Mouse (Mus musculus): ENCODE measurements around the gene Cacna1c.

Cacna1c gene

GRCm38 (mm10) chr6:119051721-119052120 lies 144.5 kb downstream of the Cacna1c start:
- peak; percentile 68 for DNase-seq

GRCm38 (mm10) chr6:119047340-119047739 lies 148.9 kb downstream of the Cacna1c start:
- DNase-seq: no peak

- DNase-seq: peak; percentile 47
Measured at GRCm38 (mm10) chr6:119045498-119045897, 150.7 kb downstream of the Cacna1c start.

GRCm38 (mm10) chr6:119044148-119044547 lies 152.1 kb downstream of the Cacna1c start:
- DNase-seq: peak; percentile 41

GRCm38 (mm10) chr6:119042803-119043202 lies 153.4 kb downstream of the Cacna1c start:
- no peak for DNase-seq

GRCm38 (mm10) chr6:119040961-119041360 lies 155.3 kb downstream of the Cacna1c start:
- DNase-seq: no peak

GRCm38 (mm10) chr6:119039815-119040214 lies 156.4 kb downstream of the Cacna1c start:
- no peak for DNase-seq

GRCm38 (mm10) chr6:119039293-119039692 lies 156.9 kb downstream of the Cacna1c start:
- no peak for DNase-seq

- peak; percentile 84 for DNase-seq
Measured at GRCm38 (mm10) chr6:119037815-119038214, 158.4 kb downstream of the Cacna1c start.

GRCm38 (mm10) chr6:119037047-119037446 lies 159.2 kb downstream of the Cacna1c start:
- peak; percentile 76 for DNase-seq

GRCm38 (mm10) chr6:119035361-119035760 lies 160.9 kb downstream of the Cacna1c start:
- peak; percentile 61 for DNase-seq

GRCm38 (mm10) chr6:119034947-119035346 lies 161.3 kb downstream of the Cacna1c start:
- no peak for DNase-seq

- DNase-seq: no peak
Measured at GRCm38 (mm10) chr6:119027880-119028279, 168.3 kb downstream of the Cacna1c start.

GRCm38 (mm10) chr6:119022850-119023249 lies 173.4 kb downstream of the Cacna1c start:
- peak; percentile 39 for DNase-seq

- DNase-seq: no peak
Measured at GRCm38 (mm10) chr6:119021226-119021625, 175.0 kb downstream of the Cacna1c start.

- DNase-seq: peak; percentile 66
Measured at GRCm38 (mm10) chr6:119018956-119019355, 177.3 kb downstream of the Cacna1c start.

- peak; percentile 23 for DNase-seq
Measured at GRCm38 (mm10) chr6:119018256-119018655, 178.0 kb downstream of the Cacna1c start.

GRCm38 (mm10) chr6:119017498-119017897 lies 178.7 kb downstream of the Cacna1c start:
- no peak for DNase-seq

GRCm38 (mm10) chr6:119015346-119015745 lies 180.9 kb downstream of the Cacna1c start:
- no peak for DNase-seq

GRCm38 (mm10) chr6:119013168-119014098 lies 182.8 kb downstream of the Cacna1c start:
- DNase-seq: no peak

GRCm38 (mm10) chr6:119010875-119011274 lies 185.3 kb downstream of the Cacna1c start:
- no peak for DNase-seq

- no peak for DNase-seq
Measured at GRCm38 (mm10) chr6:119009526-119009925, 186.7 kb downstream of the Cacna1c start.

GRCm38 (mm10) chr6:119008638-119009166 lies 187.5 kb downstream of the Cacna1c start:
- DNase-seq: no peak

GRCm38 (mm10) chr6:119004596-119004995 lies 191.6 kb downstream of the Cacna1c start:
- no peak for DNase-seq
